Mouse (Mus musculus) heart, postnatal 0 days (tissue): ENCODE measurements around the gene Il1rap. TPM values are rescaled to one million over a fixed set of nuclear protein-coding genes. Genes with fewer than 3 reads are reported as not detected.

ENCODE experiments used
- ATAC-seq: fragments of 200-750 bp; cut with Nextera tagmentation; 2 replicates; pipeline ENCODE4 v1.8.0; 2017; ENCODE audit warnings: low read depth, moderate number of reproducible peaks, moderate library complexity; ENCODE audit not compliant: insufficient read depth
- DNase-seq: peaks from one replicate; pipeline ENCODE4 v3.0.0-alpha.2; 2016; ENCODE audit warnings: low spot score
- H3K27ac ChIP-seq: fragments of 300-500 bp; sonication (generic); 2 replicates; pipeline ENCODE4 v1.5.1; 2014; ENCODE audit warnings: low read depth, mild to moderate bottlenecking
- H3K27me3 ChIP-seq: fragments of 300-500 bp; sonication (generic); 2 replicates; pipeline ENCODE4 v1.6.1; 2014; ENCODE audit warnings: low read length, mixed read lengths; ENCODE audit not compliant: control insufficient read depth, insufficient read depth
- H3K36me3 ChIP-seq: fragments of 300-500 bp; sonication (generic); replicated peaks from 2 replicates; pipeline ENCODE4 v1.6.1; 2014; ENCODE audit warnings: low read length, mixed read lengths; ENCODE audit not compliant: control insufficient read depth, insufficient read depth
- H3K4me1 ChIP-seq: fragments of 300-500 bp; sonication (generic); 2 replicates; pipeline ENCODE4 v1.6.1; 2014; ENCODE audit warnings: antibody characterized with exemption; ENCODE audit not compliant: control insufficient read depth, insufficient read depth
- H3K4me2 ChIP-seq: fragments of 300-500 bp; sonication (generic); 2 replicates; pipeline ENCODE4 v1.6.1; 2014; ENCODE audit warnings: low read depth, mild to moderate bottlenecking, low read length, moderate library complexity
- H3K4me3 ChIP-seq: fragments of 300-500 bp; sonication (generic); 2 replicates; pipeline ENCODE4 v1.5.1; 2014; ENCODE audit warnings: low read depth, low read length
- H3K9ac ChIP-seq: fragments of 300-500 bp; sonication (generic); replicated peaks from 2 replicates; pipeline ENCODE4 v1.6.1; 2014; ENCODE audit warnings: low read depth, low read length, mixed read lengths
- H3K9me3 ChIP-seq: fragments of 300-500 bp; sonication (generic); replicated peaks from 2 replicates; pipeline ENCODE4 v1.6.1; 2016; ENCODE audit warnings: low read length; ENCODE audit not compliant: control insufficient read depth
- CTCF ChIP-seq: IDR thresholded peaks from 2 replicates; pipeline ENCODE4 v1.5.1; 2016; ENCODE audit warnings: antibody characterized with exemption, control low read depth, low read depth
- EP300 ChIP-seq: IDR thresholded peaks from 2 replicates; pipeline ENCODE4 v1.6.1; 2016; ENCODE audit warnings: antibody characterized with exemption, low read depth
- WGBS: fragments of 180-500 bp; shearing (Covaris S2); extraction: QIAGEN DNeasy Blood & Tissue Kit; methylation state at CpG from one replicate; pipeline ENCODE4 v1.1.7; 2014; 5-methylcytosine and 5-hydroxymethylcytosine counted together
- polyA plus RNA-seq: library from polyadenylated mRNA; unstranded; fragments of >200 nt; fragmentation: Nextera tagmentation; extraction: Ambion mirVana; gene quantifications from 2 replicates; pipeline ENCODE4 v1.2.1, GENCODE M21; 2015
- total RNA-seq: library from RNA; depleted of rRNA; stranded (reverse); fragments of >200 nt; gene quantifications from 2 replicates; pipeline ENCODE4 v1.2.3, GENCODE M21; 2014; ENCODE audit warnings: low replicate concordance

Il1rap gene
- total and polyA plus RNA-seq, 2 experiments from 2014 or later: 1.7 to 4.0 TPM

- 82% methylated on average over 5 of the region's 5 CpGs for WGBS
These were observed 7.3 kb upstream of the Il1rap start for GRCm38 (mm10) chr16:26574173-26574572.

DNA sequence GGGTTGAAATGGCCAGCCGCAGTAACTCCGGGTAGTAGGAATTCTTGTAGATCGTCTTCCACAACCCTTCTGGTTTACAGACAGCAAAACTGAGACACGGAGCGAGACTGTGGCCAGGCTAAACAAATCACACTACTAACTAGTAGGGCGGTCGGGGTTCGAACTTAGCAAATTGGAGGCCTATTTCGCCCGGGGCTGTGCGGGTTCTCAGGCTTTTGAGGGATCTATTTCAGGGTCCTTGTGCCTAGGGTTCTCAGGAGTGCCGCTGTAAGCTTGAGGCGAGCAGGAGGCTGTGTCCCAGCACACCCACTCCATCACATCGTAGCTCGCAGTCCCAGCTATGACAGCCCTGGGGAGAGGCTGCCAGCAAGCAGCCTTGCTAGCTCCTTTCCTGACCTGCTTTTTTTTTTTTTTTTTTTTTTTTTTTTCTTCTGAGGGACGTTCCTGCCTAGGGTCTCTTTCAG lies 441 bp downstream of the Il1rap start:
- no peaks in the 10 kb centered on the region for H3K36me3 ChIP-seq
- DNase-seq: no peak
- peak; percentile 49; the same call in 1 of the 2 replicates for ATAC-seq
- peak overlapping the region; percentile 75 for H3K9ac ChIP-seq
- peak overlapping the region; percentile 88 for H3K4me2 ChIP-seq
- no peaks in the 10 kb centered on the region for H3K27me3 ChIP-seq
- no peak for TF ChIP-seq EP300
- TF ChIP-seq CTCF: no peak
- peak overlapping the region; percentile 70 for H3K27ac ChIP-seq
- H3K4me1 ChIP-seq: no peaks in the 10 kb centered on the region
- no peaks in the 10 kb centered on the region for H3K9me3 ChIP-seq
- peak overlapping the region; percentile 86 for H3K4me3 ChIP-seq
- 0% methylated on average over 16 of the region's 16 CpGs for WGBS

More at GRCm38 (mm10) chr16:26574173-26574572, 7.3 kb upstream of the Il1rap start:
- TF ChIP-seq EP300 (no peak), CTCF (no peak)
- Histone ChIP-seq H3K27ac (no peak overlapping the region), H3K4me3 (no peak overlapping the region), H3K36me3 (no peaks in the 10 kb centered on the region), H3K9me3 (no peaks in the 10 kb centered on the region), H3K27me3 (no peaks in the 10 kb centered on the region), H3K9ac (no peak overlapping the region), H3K4me2 (no peak overlapping the region), H3K4me1 (no peaks in the 10 kb centered on the region)
- ATAC-seq (no peak), DNase-seq (no peak)

DNA sequence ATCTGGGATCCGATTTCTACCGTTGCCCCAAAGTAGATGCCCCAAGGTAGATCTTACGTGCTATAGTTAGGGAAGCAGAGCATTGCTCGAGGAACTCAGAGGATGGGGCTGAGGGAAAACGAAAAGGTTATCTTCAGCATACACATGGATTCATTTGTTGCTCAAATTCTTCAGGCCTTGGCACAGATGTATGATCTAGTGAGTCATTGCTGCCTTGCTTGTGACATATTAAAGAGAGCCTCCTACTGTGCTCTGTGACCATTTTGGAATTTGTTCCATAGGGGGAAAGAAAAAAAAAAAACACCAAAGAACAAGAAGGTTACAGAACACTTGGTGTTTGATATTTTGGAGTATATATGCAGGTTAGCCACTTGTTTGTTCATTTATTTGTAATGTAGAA lies 4.3 kb downstream of the Il1rap start:
- no peak overlapping the region for H3K4me2 ChIP-seq
- no peaks in the 10 kb centered on the region for H3K27me3 ChIP-seq
- ATAC-seq: no peak
- H3K4me1 ChIP-seq: no peaks in the 10 kb centered on the region
- WGBS: 84% methylated on average over 5 of the region's 5 CpGs
- no peak overlapping the region for H3K27ac ChIP-seq
- no peaks in the 10 kb centered on the region for H3K9me3 ChIP-seq
- H3K36me3 ChIP-seq: no peaks in the 10 kb centered on the region
- no peak overlapping the region for H3K4me3 ChIP-seq
- no peak overlapping the region for H3K9ac ChIP-seq
- TF ChIP-seq EP300 (no peak), CTCF (no peak)
- DNase-seq: no peak

DNA sequence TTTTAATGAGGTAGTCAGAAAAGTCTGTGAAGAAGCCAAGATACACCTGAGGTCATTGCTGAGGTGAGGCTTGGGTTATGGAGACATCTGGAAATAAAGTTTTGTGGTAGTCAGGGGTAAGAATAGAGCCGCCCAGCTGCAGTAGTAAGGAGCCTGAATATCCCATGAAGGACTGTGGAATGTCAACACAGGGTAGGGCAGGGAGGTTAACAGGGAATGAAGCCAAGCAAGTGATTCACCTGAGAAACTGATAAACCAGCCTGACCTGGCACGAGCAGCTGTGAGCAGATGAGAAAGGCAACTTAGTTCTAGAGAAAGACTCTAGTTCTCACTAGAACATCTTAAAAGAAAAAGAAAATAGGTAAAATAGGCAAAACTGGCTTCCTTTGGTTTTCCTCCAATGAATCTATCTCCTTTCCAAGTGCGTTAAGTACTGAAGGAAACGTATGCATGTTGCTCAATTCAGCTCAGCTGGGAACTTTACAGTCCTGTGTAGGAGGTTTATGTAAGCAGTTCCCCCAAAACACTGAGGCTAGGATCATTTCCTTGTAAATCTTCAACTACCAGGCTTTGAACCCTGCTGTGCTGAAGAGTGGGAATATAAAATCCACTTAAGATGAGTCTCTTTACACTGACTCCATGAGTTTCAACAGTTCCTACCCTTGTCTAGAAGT lies 9.5 kb downstream of the Il1rap start:
- no peak overlapping the region for H3K4me2 ChIP-seq
- no peaks in the 10 kb centered on the region for H3K27me3 ChIP-seq
- TF ChIP-seq EP300 (no peak), CTCF (no peak)
- no peak overlapping the region for H3K4me3 ChIP-seq
- no peaks in the 10 kb centered on the region for H3K36me3 ChIP-seq
- H3K9ac ChIP-seq: no peak overlapping the region
- no peaks in the 10 kb centered on the region for H3K9me3 ChIP-seq
- WGBS: 53% methylated on average over 4 of the region's 4 CpGs
- DNase-seq: no peak
- H3K27ac ChIP-seq: no peak overlapping the region
- no peak for ATAC-seq
- H3K4me1 ChIP-seq: no peaks in the 10 kb centered on the region

DNA sequence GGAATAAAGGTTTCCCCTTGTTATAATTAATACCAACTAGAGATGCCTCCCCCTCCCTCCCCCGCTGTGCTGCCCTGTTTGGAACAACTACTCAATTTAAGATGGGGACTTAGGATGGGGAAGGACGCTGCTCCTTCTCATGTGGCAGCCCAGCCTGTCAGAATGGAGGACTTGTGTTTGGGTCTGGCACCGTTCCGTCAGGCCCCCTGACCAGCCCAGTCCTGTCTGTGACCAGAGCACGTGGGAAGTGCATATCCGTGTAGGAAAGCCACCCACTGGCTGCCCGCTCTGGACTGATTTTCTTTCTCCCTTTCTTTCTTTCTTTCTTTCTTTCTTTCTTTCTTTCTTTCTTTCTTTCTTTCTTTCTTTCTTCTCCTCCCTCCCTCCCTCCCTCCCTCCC lies 14.9 kb downstream of the Il1rap start:
- Histone ChIP-seq H3K4me2 (no peak overlapping the region), H3K4me1 (peaks cover 6% of the 10 kb centered on the region; the same call in 1 of the 2 replicates), H3K9ac (no peak overlapping the region), H3K27me3 (no peaks in the 10 kb centered on the region), H3K4me3 (no peak overlapping the region), H3K36me3 (no peaks in the 10 kb centered on the region), H3K9me3 (no peaks in the 10 kb centered on the region), H3K27ac (no peak overlapping the region)
- DNase-seq (no peak), ATAC-seq (no peak)
- TF ChIP-seq EP300 (no peak), CTCF (no peak)
- 37% methylated on average over 7 of the region's 7 CpGs for WGBS

- 43% methylated on average over 7 of the region's 7 CpGs for WGBS
- Histone ChIP-seq H3K36me3 (no peaks in the 10 kb centered on the region), H3K4me1 (peaks cover 6% of the 10 kb centered on the region; the same call in 1 of the 2 replicates), H3K9me3 (no peaks in the 10 kb centered on the region), H3K27me3 (no peaks in the 10 kb centered on the region), H3K4me3 (no peak overlapping the region), H3K4me2 (no peak overlapping the region), H3K9ac (no peak overlapping the region), H3K27ac (no peak overlapping the region)
- no peak for DNase-seq
- no peak for TF ChIP-seq EP300
- no peak for TF ChIP-seq CTCF
- no peak for ATAC-seq
These were observed 15.8 kb downstream of the Il1rap start for GRCm38 (mm10) chr16:26597307-26597706.
